Mouse (Mus musculus): ENCODE data around the gene Wdr19. TPM values are rescaled to one million over a fixed set of nuclear protein-coding genes. Genes with fewer than 3 reads are reported as not detected.

The Wdr19 gene
- 1.8 and 2.4 TPM in 2 replicates for polyA plus RNA-seq (2015; fragmentation: Nextera tagmentation; extraction: Ambion mirVana)

GRCm38 (mm10) chr5:65199346-65200128, at the start of gene Wdr19:
TSS of gene Wdr19 (plus strand) at chr5:65199696.

Other genes starting within 250 kb of the Wdr19 start
- gene Tlr6, start 239.6 kb upstream of the Wdr19 start, polyA plus RNA-seq (2015; fragmentation: Nextera tagmentation; extraction: Ambion mirVana), result 1.1 and 1.8 TPM in 2 replicates
- gene Fam114a1, start 229.6 kb upstream of the Wdr19 start, polyA plus RNA-seq (2015; fragmentation: Nextera tagmentation; extraction: Ambion mirVana), result 12.3 and 14.4 TPM in 2 replicates
- gene Tmem156, start 107.6 kb upstream of the Wdr19 start, polyA plus RNA-seq (2015; fragmentation: Nextera tagmentation; extraction: Ambion mirVana), result 3.6 and 4.6 TPM in 2 replicates
- gene Klhl5, start 92.2 kb upstream of the Wdr19 start, polyA plus RNA-seq (2015; fragmentation: Nextera tagmentation; extraction: Ambion mirVana), result 11.3 and 15.7 TPM in 2 replicates
- 64.8 and 65.3 TPM in 2 replicates for gene Rfc1, start 136.0 kb downstream of the Wdr19 start, polyA plus RNA-seq (2015; fragmentation: Nextera tagmentation; extraction: Ambion mirVana)
- gene Klb, start 148.6 kb downstream of the Wdr19 start, polyA plus RNA-seq (2015; fragmentation: Nextera tagmentation; extraction: Ambion mirVana), result not detected in 2 replicates
- 1,068 and 1,069 TPM in 2 replicates for gene Rpl9, start 191.7 kb downstream of the Wdr19 start, polyA plus RNA-seq (2015; fragmentation: Nextera tagmentation; extraction: Ambion mirVana)
- 53.1 and 53.9 TPM in 2 replicates for gene Lias, start 191.8 kb downstream of the Wdr19 start, polyA plus RNA-seq (2015; fragmentation: Nextera tagmentation; extraction: Ambion mirVana)
- 38.4 and 46.8 TPM in 2 replicates for gene Ugdh, start 236.3 kb downstream of the Wdr19 start, polyA plus RNA-seq (2015; fragmentation: Nextera tagmentation; extraction: Ambion mirVana)

Data from spleen, postnatal 0 days (tissue).